Mouse (Mus musculus) small intestine, adult 2 months (tissue): ENCODE measurements at regions not wholly inside any gene's neighbourhood (a gene's known extent, or its start where the extent isn't known, plus 50 kb on each side); places are given as distances from the start of the nearest gene placed in this dataset.

Source experiments
- H3K27ac ChIP-seq: fragments of 200-500 bp; 2 replicates; pipeline ENCODE4 v1.5.1; 2012; ENCODE audit warnings: low read depth, low read length, control low read depth, inconsistent platforms; ENCODE audit not compliant: insufficient read depth
- H3K27me3 ChIP-seq: fragments of 200-500 bp; 2 replicates; pipeline ENCODE4 v1.6.1; 2012; ENCODE audit warnings: mild to moderate bottlenecking, moderate library complexity, low read length, inconsistent platforms; ENCODE audit not compliant: control insufficient read depth, insufficient read depth
- H3K36me3 ChIP-seq: fragments of 200-500 bp; 2 replicates; pipeline ENCODE4 v1.6.1; 2012; ENCODE audit warnings: mild to moderate bottlenecking, low read length, control low read depth, inconsistent platforms; ENCODE audit not compliant: control insufficient read depth, insufficient read depth
- H3K4me1 ChIP-seq: fragments of 200-500 bp; 2 replicates; pipeline ENCODE4 v1.6.1; 2012; ENCODE audit warnings: low read length, inconsistent platforms, mixed read lengths; ENCODE audit not compliant: control insufficient read depth, insufficient read depth, insufficient read length
- H3K4me3 ChIP-seq: fragments of 200-500 bp; 2 replicates; pipeline ENCODE4 v1.5.1; 2012; ENCODE audit warnings: low read depth, mild to moderate bottlenecking, control low read depth, inconsistent platforms, low read length, moderate library complexity
- CTCF ChIP-seq: fragments of 200-500 bp; IDR thresholded peaks from 2 replicates; pipeline ENCODE4 v1.5.1; 2012; ENCODE audit warnings: low read depth, mild to moderate bottlenecking, control low read depth, inconsistent platforms, low read length, moderate library complexity, mixed read lengths; ENCODE audit not compliant: insufficient replicate concordance, insufficient read length; ENCODE audit errors: extremely low read depth
- POLR2A ChIP-seq: fragments of 200-500 bp; IDR thresholded peaks from 2 replicates; pipeline ENCODE4 v1.6.1; 2012; ENCODE audit warnings: low read depth, mild to moderate bottlenecking, control low read depth, inconsistent platforms, low read length, moderate library complexity
- WGBS: fragments of 180-500 bp; shearing (Covaris S2); methylation state at CpG from one replicate; pipeline ENCODE4 v1.1.7; 2018; 5-methylcytosine and 5-hydroxymethylcytosine counted together

- WGBS, result 84% methylated on average over 3 of the region's 3 CpGs
- H3K36me3 ChIP-seq, result no peaks in the 10 kb centered on the region
- no peaks in the 10 kb centered on the region for H3K27me3 ChIP-seq
- H3K27ac ChIP-seq, result no peak overlapping the region
- no peak overlapping the region for H3K4me3 ChIP-seq
- no peak for TF ChIP-seq POLR2A
- no peak for TF ChIP-seq CTCF
- H3K4me1 ChIP-seq, result no peaks in the 10 kb centered on the region
These were observed 148.2 kb upstream of the Prdm1 start for GRCm38 (mm10) chr10:44676506-44676905.

DNA sequence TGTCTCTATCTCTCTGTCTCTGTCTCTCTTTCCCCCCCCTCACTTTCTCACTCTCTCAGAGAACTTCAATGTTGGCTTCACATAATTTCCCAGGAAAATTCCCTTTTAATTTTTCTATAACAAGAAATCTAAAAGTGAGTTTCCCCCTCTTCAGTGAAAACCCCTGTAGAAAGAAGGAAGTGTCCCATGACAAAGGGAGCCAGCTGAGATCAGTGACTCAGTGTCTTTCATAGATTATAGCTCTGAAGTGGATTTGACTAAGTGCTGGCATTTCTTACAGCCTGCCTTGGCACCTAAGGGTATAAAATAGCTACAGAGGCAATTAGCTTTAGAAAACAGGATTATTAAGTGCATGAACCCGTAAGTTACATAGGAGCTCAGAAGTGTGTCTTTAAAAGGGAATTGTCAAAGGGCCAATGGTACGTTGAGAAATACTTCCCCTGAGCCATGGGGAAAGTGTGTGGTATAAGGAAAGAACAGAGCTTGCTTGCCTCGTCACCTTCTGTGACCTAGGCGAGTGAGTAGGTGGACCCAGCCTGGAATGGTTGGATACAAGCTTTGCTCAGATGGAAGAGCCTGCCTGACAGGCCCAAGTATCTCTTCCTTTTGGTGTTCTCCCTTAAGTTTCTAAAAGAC is 137.3 kb upstream of the Prdm1 start:
- no peaks in the 10 kb centered on the region for H3K36me3 ChIP-seq
- TF ChIP-seq POLR2A, result no peak
- TF ChIP-seq CTCF, result no peak
- H3K27ac ChIP-seq, result no peak overlapping the region
- no peaks in the 10 kb centered on the region for H3K4me1 ChIP-seq
- H3K27me3 ChIP-seq, result no peaks in the 10 kb centered on the region
- 88% methylated on average over 4 of the region's 4 CpGs for WGBS
- H3K4me3 ChIP-seq, result no peak overlapping the region

GRCm38 (mm10) chr10:44659499-44659898 is 131.2 kb upstream of the Prdm1 start:
- Histone ChIP-seq H3K27me3 (no peaks in the 10 kb centered on the region), H3K36me3 (no peaks in the 10 kb centered on the region), H3K27ac (no peak overlapping the region), H3K4me1 (no peaks in the 10 kb centered on the region), H3K4me3 (no peak overlapping the region)
- WGBS, result 87% methylated on average over 3 of the region's 3 CpGs
- no peak for TF ChIP-seq CTCF
- TF ChIP-seq POLR2A, result no peak

DNA sequence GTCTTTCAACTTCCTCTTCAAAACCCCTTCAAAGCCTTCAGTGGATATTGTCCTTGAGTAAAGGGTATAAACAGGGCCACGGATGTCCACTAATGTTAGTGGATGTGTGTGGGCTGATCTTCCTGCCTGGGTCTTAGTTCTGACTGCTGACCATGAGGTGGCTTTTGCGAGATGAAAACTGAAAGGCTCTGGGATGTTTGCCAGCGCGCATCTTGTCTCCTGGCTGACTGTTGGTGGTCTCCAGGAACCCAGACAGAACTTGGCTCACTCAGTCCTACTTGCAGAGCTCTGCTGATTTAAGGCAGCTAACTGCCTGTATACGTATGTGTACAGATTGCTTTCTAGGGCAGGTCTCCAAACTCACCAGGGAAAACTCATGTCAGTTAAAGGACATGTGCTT is 125.5 kb upstream of the Prdm1 start:
- no peaks in the 10 kb centered on the region for H3K36me3 ChIP-seq
- no peak overlapping the region for H3K4me3 ChIP-seq
- 72% methylated on average over 5 of the region's 5 CpGs for WGBS
- no peaks in the 10 kb centered on the region for H3K27me3 ChIP-seq
- H3K4me1 ChIP-seq, result no peaks in the 10 kb centered on the region
- TF ChIP-seq POLR2A, result no peak
- no peak for TF ChIP-seq CTCF
- H3K27ac ChIP-seq, result no peak overlapping the region

GRCm38 (mm10) chr10:44647021-44647420 is 118.7 kb upstream of the Prdm1 start:
- no peaks in the 10 kb centered on the region for H3K4me1 ChIP-seq
- WGBS, result 41% methylated on average over 5 of the region's 5 CpGs
- H3K27me3 ChIP-seq, result no peaks in the 10 kb centered on the region
- no peak for TF ChIP-seq CTCF
- TF ChIP-seq POLR2A, result no peak
- H3K27ac ChIP-seq, result no peak overlapping the region
- no peaks in the 10 kb centered on the region for H3K36me3 ChIP-seq
- no peak overlapping the region for H3K4me3 ChIP-seq

DNA sequence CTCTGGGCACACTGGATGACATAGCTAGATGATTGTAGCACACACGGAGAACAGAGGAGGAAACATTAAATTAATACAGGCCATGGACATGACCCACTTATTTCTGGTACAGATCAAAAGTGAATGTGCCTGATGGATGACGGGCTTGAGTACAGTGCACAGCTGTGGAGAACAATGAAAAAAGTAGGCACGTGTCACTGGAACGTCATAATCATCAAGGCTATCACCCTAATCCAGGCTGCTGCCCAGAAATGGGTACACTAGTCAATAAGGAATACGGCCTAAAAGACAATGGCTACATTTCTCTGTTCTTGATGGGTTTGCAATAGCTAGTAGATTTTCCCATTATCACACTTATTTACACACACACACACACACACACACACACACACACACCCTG is 118.3 kb upstream of the Prdm1 start:
- no peaks in the 10 kb centered on the region for H3K36me3 ChIP-seq
- no peak overlapping the region for H3K27ac ChIP-seq
- no peaks in the 10 kb centered on the region for H3K4me1 ChIP-seq
- H3K27me3 ChIP-seq, result no peaks in the 10 kb centered on the region
- WGBS, result 82% methylated on average over 5 of the region's 5 CpGs
- no peak overlapping the region for H3K4me3 ChIP-seq
- TF ChIP-seq POLR2A (no peak), CTCF (no peak)

- TF ChIP-seq CTCF, result no peak
- TF ChIP-seq POLR2A, result no peak
- H3K4me1 ChIP-seq, result no peaks in the 10 kb centered on the region
- no peak overlapping the region for H3K4me3 ChIP-seq
- no peaks in the 10 kb centered on the region for H3K27me3 ChIP-seq
- no peaks in the 10 kb centered on the region for H3K36me3 ChIP-seq
- WGBS, result 92% methylated on average over 2 of the region's 2 CpGs
- no peak overlapping the region for H3K27ac ChIP-seq
These were observed 113.3 kb upstream of the Prdm1 start for GRCm38 (mm10) chr10:44641616-44642015.
